8 mouse cellular contexts compared by ENCODE assay signal in the genomic region with DNA sequence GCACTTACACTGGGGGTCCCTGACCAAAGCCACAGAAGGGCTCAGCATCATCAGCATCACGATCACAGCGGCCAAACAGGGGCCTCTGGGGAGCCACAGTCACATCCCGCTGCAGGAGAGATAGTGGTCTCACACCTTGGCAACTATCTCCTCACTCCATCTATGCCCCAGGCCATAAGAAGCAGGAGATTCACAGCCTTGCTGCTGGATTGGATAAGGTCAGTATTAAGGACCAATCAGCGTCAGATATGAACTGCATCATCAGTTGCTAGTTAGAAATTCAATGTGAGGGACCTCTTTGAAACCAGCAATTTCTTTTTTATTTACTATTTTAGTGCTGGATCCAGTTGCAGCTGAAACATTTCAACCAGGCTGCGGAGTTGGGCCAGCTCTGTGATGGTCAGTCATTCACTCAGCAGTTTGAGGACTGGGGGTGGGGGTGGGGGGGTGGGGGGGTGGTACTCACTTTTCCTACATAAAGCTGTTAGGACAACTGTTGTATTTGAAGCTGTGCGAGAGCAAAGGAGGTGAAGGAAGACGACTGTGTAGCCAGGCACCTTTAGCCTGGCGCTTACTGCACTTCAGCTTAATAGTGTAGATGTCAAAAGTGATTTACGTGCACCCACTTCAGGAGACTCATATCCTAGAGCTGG. TPM values are rescaled to one million over a fixed set of nuclear protein-coding genes. Genes with fewer than 3 reads are reported as not detected.
DNase-seq lines count a peak whose midpoint lies in the region; ATAC-seq and TF ChIP-seq lines count a peak whose summit lies in the region.

No protein-coding gene starts in this region.

- no peak for TF ChIP-seq EP300 in heart, postnatal 0 days (IDR thresholded peaks at IDR 0.05; ENCODE audit: low read depth)
- no peak for TF ChIP-seq EP300 in liver, postnatal 0 days (IDR thresholded peaks at IDR 0.05; ENCODE audit: low read depth)

- peaks cover 5% of the 10 kb centered on the region; the same call in 1 of the 2 replicates for H3K4me1 ChIP-seq in embryonic facial prominence, embryonic 10.5 days
- H3K4me1 ChIP-seq in heart, postnatal 0 days (ENCODE audit: control insufficient read depth, insufficient read depth) = no peaks in the 10 kb centered on the region
- H3K4me1 ChIP-seq in liver, postnatal 0 days (ENCODE audit: insufficient read depth) = no peaks in the 10 kb centered on the region
- H3K4me1 ChIP-seq in neural tube, embryonic 15.5 days = peaks cover 9% of the 10 kb centered on the region

- peaks cover 12% of the 10 kb centered on the region for H3K27me3 ChIP-seq in embryonic facial prominence, embryonic 10.5 days (replicated peaks; ENCODE audit: low read depth, poor library complexity, severe bottlenecking)
- H3K27me3 ChIP-seq in heart, postnatal 0 days (ENCODE audit: control insufficient read depth, insufficient read depth, low read length) = no peaks in the 10 kb centered on the region
- H3K27me3 ChIP-seq in liver, postnatal 0 days (ENCODE audit: insufficient read depth, low read length) = peaks cover 6% of the 10 kb centered on the region; the same call in 1 of the 2 replicates
- H3K27me3 ChIP-seq in neural tube, embryonic 15.5 days (replicated peaks) = no peaks in the 10 kb centered on the region; the same call in 1 of the 2 replicates

- H3K9me3 ChIP-seq in embryonic facial prominence, embryonic 10.5 days = 0 out of 2 replicates have a peak, but pooled peaks cover 2% of the 10 kb centered on the region
- H3K9me3 ChIP-seq in heart, postnatal 0 days (replicated peaks; ENCODE audit: control insufficient read depth, low read length) = no peaks in the 10 kb centered on the region
- no peaks in the 10 kb centered on the region for H3K9me3 ChIP-seq in liver, postnatal 0 days (ENCODE audit: low read length)
- H3K9me3 ChIP-seq in neural tube, embryonic 15.5 days (replicated peaks) = no peaks in the 10 kb centered on the region

- peak overlapping the region; percentile 71 for H3K4me3 ChIP-seq in embryonic facial prominence, embryonic 10.5 days
- peak overlapping the region; percentile 50 for H3K4me3 ChIP-seq in heart, postnatal 0 days (ENCODE audit: low read depth, low read length)
- H3K4me3 ChIP-seq in liver, postnatal 0 days (ENCODE audit: low read depth, low read length) = peak overlapping the region; percentile 48
- H3K4me3 ChIP-seq in neural tube, embryonic 15.5 days (replicated peaks) = peak overlapping the region; percentile 64

- peak overlapping the region; percentile 79 for H3K4me2 ChIP-seq in heart, postnatal 0 days (ENCODE audit: low read depth, low read length)
- H3K4me2 ChIP-seq in liver, postnatal 0 days (ENCODE audit: low read depth, low read length) = peak overlapping the region; percentile 83
- H3K4me2 ChIP-seq in neural tube, embryonic 15.5 days = peak overlapping the region; percentile 68

- peak; percentile 70 for ATAC-seq in heart, postnatal 0 days (ENCODE audit: insufficient read depth, low read depth)
- peak; percentile 80 for ATAC-seq in liver, postnatal 0 days
- peak; percentile 90 for ATAC-seq in neural tube, embryonic 15.5 days (ENCODE audit: low FRiP score)

- H3K27ac ChIP-seq in embryonic facial prominence, embryonic 10.5 days (replicated peaks) = peak overlapping the region; percentile 93; the same call in 1 of the 2 replicates
- H3K27ac ChIP-seq in heart, postnatal 0 days (ENCODE audit: low read depth) = no peak overlapping the region
- H3K27ac ChIP-seq in liver, postnatal 0 days (ENCODE audit: low read depth) = no peak overlapping the region
- peak overlapping the region; percentile 99 for H3K27ac ChIP-seq in neural tube, embryonic 15.5 days (replicated peaks)

- H3K9ac ChIP-seq in heart, postnatal 0 days (replicated peaks; ENCODE audit: low read depth, low read length) = no peak overlapping the region; the same call in 1 of the 2 replicates
- no peak overlapping the region for H3K9ac ChIP-seq in liver, postnatal 0 days (replicated peaks)
- H3K9ac ChIP-seq in neural tube, embryonic 15.5 days (replicated peaks) = no peak overlapping the region

- no peak for TF ChIP-seq CTCF in heart, postnatal 0 days (IDR thresholded peaks at IDR 0.05; ENCODE audit: low read depth)
- TF ChIP-seq CTCF in liver, postnatal 0 days (IDR thresholded peaks at IDR 0.05; ENCODE audit: low read depth) = no peak

- 11% methylated on average over 9 of the region's 9 CpGs for WGBS in embryonic facial prominence, embryonic 10.5 days
- WGBS in heart, postnatal 0 days = 16% methylated on average over 9 of the region's 9 CpGs
- WGBS in liver, postnatal 0 days (ENCODE audit: insufficient replicate concordance) = 15% methylated on average over 9 of the region's 9 CpGs
- WGBS in neural tube, embryonic 15.5 days = 19% methylated on average over 9 of the region's 9 CpGs

- H3K36me3 ChIP-seq in embryonic facial prominence, embryonic 10.5 days (replicated peaks) = no peaks in the 10 kb centered on the region
- H3K36me3 ChIP-seq in heart, postnatal 0 days (replicated peaks; ENCODE audit: control insufficient read depth, insufficient read depth, low read length) = no peaks in the 10 kb centered on the region
- H3K36me3 ChIP-seq in liver, postnatal 0 days (replicated peaks; ENCODE audit: insufficient read depth, low read length) = no peaks in the 10 kb centered on the region
- H3K36me3 ChIP-seq in neural tube, embryonic 15.5 days = no peaks in the 10 kb centered on the region

- DNase-seq in CD4-positive, CD25-positive, alpha-beta regulatory T cell, adult 2 months (ENCODE audit: low read depth, low spot score) = peak; percentile 90
- DNase-seq in adrenal gland, adult 2 months = peak; percentile 68
- peak; percentile 37 for DNase-seq in embryonic facial prominence, embryonic 10.5 days (ENCODE audit: low spot score)
- peak; percentile 60 for DNase-seq in heart, postnatal 0 days (ENCODE audit: low spot score)
- peak; percentile 58 to 85 for DNase-seq in kidney, postnatal 36 days
- no peak for DNase-seq in liver, postnatal 0 days
- peak; percentile 47 for DNase-seq in thymus, postnatal 25 days

RNA-seq across cellular contexts. Expression of gene BC051142, which starts 0.4 kb away (rescaled TPM):
- 1 to 10 TPM; 2.1 to 2.5 TPM for total RNA-seq in adrenal gland, adult 2 months (2021)
- polyA plus RNA-seq in adrenal gland, adult 2 months (2012; rRNA removed) = 0.74 and 1.1 TPM in 2 replicates
- polyA plus RNA-seq in embryonic facial prominence, embryonic 10.5 days (2016; fragmentation: Nextera tagmentation; extraction: Ambion mirVana) = 0.88 and 1.4 TPM in 2 replicates
- total RNA-seq in heart, postnatal 0 days (2014; rRNA removed; ENCODE audit: low replicate concordance) = not detected in 2 replicates
- polyA plus RNA-seq in heart, postnatal 0 days (2015; fragmentation: Nextera tagmentation; extraction: Ambion mirVana) = 0.41 and 0.62 TPM in 2 replicates
- 0.08 TPM in 1 of 2 replicates, not detected in the other for polyA plus RNA-seq in liver, postnatal 0 days (2015; fragmentation: Nextera tagmentation; extraction: Ambion mirVana)
- polyA plus RNA-seq in neural tube, embryonic 15.5 days (2015; fragmentation: Nextera tagmentation; extraction: Ambion mirVana) = 5.1 and 5.5 TPM in 2 replicates

RNA-seq across cellular contexts. Expression of gene Btnl1, which starts 21.3 kb away (rescaled TPM):
- total RNA-seq in adrenal gland, adult 2 months (2021) = not detected
- polyA plus RNA-seq in adrenal gland, adult 2 months (2012; rRNA removed) = not detected in 2 replicates
- not detected in 2 replicates for polyA plus RNA-seq in embryonic facial prominence, embryonic 10.5 days (2016; fragmentation: Nextera tagmentation; extraction: Ambion mirVana)
- not detected in 2 replicates for total RNA-seq in heart, postnatal 0 days (2014; rRNA removed; ENCODE audit: low replicate concordance)
- polyA plus RNA-seq in heart, postnatal 0 days (2015; fragmentation: Nextera tagmentation; extraction: Ambion mirVana) = not detected in 2 replicates
- polyA plus RNA-seq in liver, postnatal 0 days (2015; fragmentation: Nextera tagmentation; extraction: Ambion mirVana) = not detected in 2 replicates
- polyA plus RNA-seq in neural tube, embryonic 15.5 days (2015; fragmentation: Nextera tagmentation; extraction: Ambion mirVana) = not detected in 2 replicates

RNA-seq across cellular contexts. Expression of gene Btnl2, which starts 43.6 kb away (rescaled TPM):
- total RNA-seq in adrenal gland, adult 2 months (2021) = under 1 TPM; 0.40 to 0.73 TPM
- polyA plus RNA-seq in adrenal gland, adult 2 months (2012; rRNA removed) = 0.04 and 0.16 TPM in 2 replicates
- polyA plus RNA-seq in embryonic facial prominence, embryonic 10.5 days (2016; fragmentation: Nextera tagmentation; extraction: Ambion mirVana) = 0.08 TPM in 1 of 2 replicates, not detected in the other
- total RNA-seq in heart, postnatal 0 days (2014; rRNA removed; ENCODE audit: low replicate concordance) = not detected in 2 replicates
- not detected in 2 replicates for polyA plus RNA-seq in heart, postnatal 0 days (2015; fragmentation: Nextera tagmentation; extraction: Ambion mirVana)
- polyA plus RNA-seq in liver, postnatal 0 days (2015; fragmentation: Nextera tagmentation; extraction: Ambion mirVana) = not detected in 2 replicates
- not detected in 2 replicates for polyA plus RNA-seq in neural tube, embryonic 15.5 days (2015; fragmentation: Nextera tagmentation; extraction: Ambion mirVana)

Comparison
In these comparisons a context has a peak if more than half of its experiments do, and no peak if none do; other contexts are left out.
1. H3K27ac ChIP-seq: peak in embryonic facial prominence, embryonic 10.5 days (single experiment) and neural tube, embryonic 15.5 days (single experiment); none in heart, postnatal 0 days (single experiment) and liver, postnatal 0 days (single experiment).
2. Peak in every context shown above with its lines, with median percentiles within 50 percentile points of each other: H3K4me3 ChIP-seq, ATAC-seq and H3K4me2 ChIP-seq.